8 mouse cellular contexts compared by ENCODE assay signal in genomic region chr14:52019051-52019589, GRCm38 (mm10). TPM values are rescaled to one million over a fixed set of nuclear protein-coding genes. Genes with fewer than 3 reads are reported as not detected.
DNase-seq lines count a peak whose midpoint lies in the region; ATAC-seq and TF ChIP-seq lines count a peak whose summit lies in the region.

No protein-coding gene starts in this region.

- no peaks in the 10 kb centered on the region for H3K36me3 ChIP-seq in kidney, adult 2 months (ENCODE audit: control insufficient read depth, insufficient read depth, low read length)
- no peaks in the 10 kb centered on the region for H3K36me3 ChIP-seq in hindbrain, embryonic 14.5 days (replicated peaks; ENCODE audit: control insufficient read depth, insufficient read depth)
- no peaks in the 10 kb centered on the region for H3K36me3 ChIP-seq in midbrain, embryonic 13.5 days

- peak overlapping the region; percentile 66 for H3K4me3 ChIP-seq in kidney, adult 2 months (ENCODE audit: insufficient read depth, low read depth, low read length)
- H3K4me3 ChIP-seq in brown adipose tissue, adult 24 weeks (ENCODE audit: insufficient read depth, low read depth, low read length) = peak overlapping the region; percentile 57
- H3K4me3 ChIP-seq in hindbrain, embryonic 14.5 days (replicated peaks; ENCODE audit: low read length) = peak overlapping the region; percentile 75
- peak overlapping the region; percentile 67 for H3K4me3 ChIP-seq in midbrain, embryonic 13.5 days (replicated peaks)

- H3K9ac ChIP-seq in hindbrain, embryonic 14.5 days = peak overlapping the region; percentile 96
- peak overlapping the region; percentile 94 for H3K9ac ChIP-seq in midbrain, embryonic 13.5 days (replicated peaks)

- TF ChIP-seq CTCF in kidney, adult 2 months (conservative IDR thresholded peaks at IDR 0.05; ENCODE audit: insufficient read depth, insufficient read length, low read depth, low read length) = peak; percentile 50

- H3K4me2 ChIP-seq in hindbrain, embryonic 14.5 days (replicated peaks) = peak overlapping the region; percentile 70
- H3K4me2 ChIP-seq in midbrain, embryonic 13.5 days (replicated peaks) = peak overlapping the region; percentile 73

- no peaks in the 10 kb centered on the region for H3K9me3 ChIP-seq in hindbrain, embryonic 14.5 days (ENCODE audit: control insufficient read depth, low read length)
- H3K9me3 ChIP-seq in midbrain, embryonic 13.5 days = no peaks in the 10 kb centered on the region

- ATAC-seq in hindbrain, embryonic 14.5 days (ENCODE audit: low FRiP score) = no peak; the same call in none of the 2 replicates
- no peak for ATAC-seq in midbrain, embryonic 13.5 days

- H3K27ac ChIP-seq in kidney, adult 2 months (ENCODE audit: insufficient read depth, low read depth, low read length) = peak overlapping the region; percentile 96
- peak overlapping the region; percentile 67 for H3K27ac ChIP-seq in brown adipose tissue, adult 24 weeks (replicated peaks; ENCODE audit: low read depth, low read length)
- H3K27ac ChIP-seq in hindbrain, embryonic 14.5 days = peak overlapping the region; percentile 99
- peak overlapping the region; percentile 99 for H3K27ac ChIP-seq in midbrain, embryonic 13.5 days

- WGBS in kidney, adult 2 months = 15% methylated on average over 12 of the region's 12 CpGs
- WGBS in hindbrain, embryonic 14.5 days = 33% methylated on average over 12 of the region's 12 CpGs
- WGBS in midbrain, embryonic 13.5 days = 33% methylated on average over 12 of the region's 12 CpGs

- no peaks in the 10 kb centered on the region for H3K27me3 ChIP-seq in kidney, adult 2 months (replicated peaks; ENCODE audit: control insufficient read depth, insufficient read depth, low read length)
- no peaks in the 10 kb centered on the region for H3K27me3 ChIP-seq in hindbrain, embryonic 14.5 days (ENCODE audit: control insufficient read depth, insufficient read depth, low read length)
- H3K27me3 ChIP-seq in midbrain, embryonic 13.5 days = no peaks in the 10 kb centered on the region

- no peak for DNase-seq in kidney, adult 2 months
- DNase-seq in kidney, postnatal 4 days = no peak
- no peak for DNase-seq in hindbrain, embryonic 14.5 days (ENCODE audit: low spot score)
- no peak for DNase-seq in adrenal gland, postnatal 4 days (ENCODE audit: low spot score in 2 of 2)
- DNase-seq in layer of hippocampus, postnatal 36 days = no peak
- DNase-seq in right cerebral cortex, postnatal 10 days (ENCODE audit: low spot score in 2 of 2) = no peak

- no peak for TF ChIP-seq POLR2A in kidney, adult 2 months (IDR thresholded peaks at IDR 0.05; ENCODE audit: low read depth, low read length)

- H3K4me1 ChIP-seq in kidney, adult 2 months (ENCODE audit: control insufficient read depth, insufficient read depth, low read length) = peaks cover 38% of the 10 kb centered on the region
- peaks cover 20% of the 10 kb centered on the region; the same call in 1 of the 2 replicates for H3K4me1 ChIP-seq in brown adipose tissue, adult 24 weeks (ENCODE audit: control insufficient read depth, insufficient read depth, insufficient read length, low read length)
- H3K4me1 ChIP-seq in hindbrain, embryonic 14.5 days (replicated peaks; ENCODE audit: control insufficient read depth, insufficient read depth, low read length) = peaks cover 47% of the 10 kb centered on the region
- peaks cover 60% of the 10 kb centered on the region for H3K4me1 ChIP-seq in midbrain, embryonic 13.5 days (replicated peaks)

RNA-seq across cellular contexts. Expression of gene Zfp219, which starts 1.4 kb away (rescaled TPM):
- 43.2 and 61.8 TPM in 2 replicates for polyA plus RNA-seq in kidney, adult 2 months (2012; rRNA removed)
- polyA plus RNA-seq in brown adipose tissue, adult 24 weeks (2012; ENCODE audit: insufficient read depth, insufficient read length, missing spikeins) = 21.9 and 27.3 TPM in 2 replicates
- polyA plus RNA-seq in hindbrain, embryonic 14.5 days (2014; fragmentation: Nextera tagmentation; extraction: Ambion mirVana) = 26.4 and 28.7 TPM in 2 replicates
- polyA plus RNA-seq in midbrain, embryonic 13.5 days (2015; fragmentation: Nextera tagmentation; extraction: Ambion mirVana) = 56.0 and 63.6 TPM in 2 replicates
- 10 to 100 TPM; 84.4 to 84.6 TPM for total RNA-seq in adrenal gland, postnatal 4 days (2021)
- total RNA-seq in layer of hippocampus, postnatal 36 days (2021) = 10 to 100 TPM; 42.5 to 44.4 TPM

RNA-seq across cellular contexts. Expression of gene Tmem253, which starts 3.7 kb away (rescaled TPM):
- polyA plus RNA-seq in kidney, adult 2 months (2012; rRNA removed) = 2.4 and 2.5 TPM in 2 replicates
- polyA plus RNA-seq in brown adipose tissue, adult 24 weeks (2012; ENCODE audit: insufficient read depth, insufficient read length, missing spikeins) = 3.0 and 7.6 TPM in 2 replicates
- polyA plus RNA-seq in hindbrain, embryonic 14.5 days (2014; fragmentation: Nextera tagmentation; extraction: Ambion mirVana) = 0.29 and 0.37 TPM in 2 replicates
- 0.82 and 0.92 TPM in 2 replicates for polyA plus RNA-seq in midbrain, embryonic 13.5 days (2015; fragmentation: Nextera tagmentation; extraction: Ambion mirVana)
- 1 to 10 TPM; 1.6 to 3.6 TPM for total RNA-seq in adrenal gland, postnatal 4 days (2021)
- under 1 TPM in 1 of 2 experiments, not detected in 1; 0.65 TPM for total RNA-seq in layer of hippocampus, postnatal 36 days (2021)

RNA-seq across cellular contexts. Expression of gene Olfr221, which starts 23.1 kb away (rescaled TPM):
- not detected in 2 replicates for polyA plus RNA-seq in kidney, adult 2 months (2012; rRNA removed)
- polyA plus RNA-seq in brown adipose tissue, adult 24 weeks (2012; ENCODE audit: insufficient read depth, insufficient read length, missing spikeins) = not detected in 2 replicates
- not detected in 2 replicates for polyA plus RNA-seq in hindbrain, embryonic 14.5 days (2014; fragmentation: Nextera tagmentation; extraction: Ambion mirVana)
- not detected in 2 replicates for polyA plus RNA-seq in midbrain, embryonic 13.5 days (2015; fragmentation: Nextera tagmentation; extraction: Ambion mirVana)
- total RNA-seq in adrenal gland, postnatal 4 days (2021) = not detected
- not detected for total RNA-seq in layer of hippocampus, postnatal 36 days (2021)

RNA-seq across cellular contexts. Expression of gene Arhgef40, which starts 34.6 kb away (rescaled TPM):
- polyA plus RNA-seq in kidney, adult 2 months (2012; rRNA removed) = 36.1 and 37.4 TPM in 2 replicates
- polyA plus RNA-seq in brown adipose tissue, adult 24 weeks (2012; ENCODE audit: insufficient read depth, insufficient read length, missing spikeins) = 29.4 and 30.1 TPM in 2 replicates
- 67.2 and 68.8 TPM in 2 replicates for polyA plus RNA-seq in hindbrain, embryonic 14.5 days (2014; fragmentation: Nextera tagmentation; extraction: Ambion mirVana)
- 82.2 and 86.2 TPM in 2 replicates for polyA plus RNA-seq in midbrain, embryonic 13.5 days (2015; fragmentation: Nextera tagmentation; extraction: Ambion mirVana)
- total RNA-seq in adrenal gland, postnatal 4 days (2021) = 100 to 1,000 TPM; 102 to 110 TPM
- total RNA-seq in layer of hippocampus, postnatal 36 days (2021) = 10 to 100 TPM; 31.4 to 39.9 TPM
